Mouse (Mus musculus) heart, embryonic 11.5 days (tissue): Measurements from ENCODE around the gene Rasa3. TPM values are rescaled to one million over a fixed set of nuclear protein-coding genes. Genes with fewer than 3 reads are reported as not detected.
A peak's percentile ranks its signal among the peaks of the same experiment; 100 is the strongest.

Source experiments
- ATAC-seq: fragments of 200-750 bp; cut with Nextera tagmentation; replicated peaks from 2 replicates; pipeline ENCODE4 v1.8.0; 2017; ENCODE audit warnings: moderate library complexity; ENCODE audit not compliant: insufficient number of reproducible peaks, low FRiP score, low TSS enrichment
- H3K27ac ChIP-seq: fragments of 300-500 bp; sonication (generic); 2 replicates; pipeline ENCODE4 v1.5.1; 2014; ENCODE audit warnings: mild to moderate bottlenecking, low read depth, low read length
- H3K27me3 ChIP-seq: fragments of 300-500 bp; sonication (generic); 2 replicates; pipeline ENCODE4 v1.6.1; 2014; ENCODE audit warnings: mild to moderate bottlenecking, low read length, mixed read lengths; ENCODE audit not compliant: control insufficient read depth, insufficient read depth
- H3K36me3 ChIP-seq: fragments of 300-500 bp; sonication (generic); 2 replicates; pipeline ENCODE4 v1.6.1; 2014; ENCODE audit warnings: mild to moderate bottlenecking, low read length, moderate library complexity, mixed read lengths; ENCODE audit not compliant: control insufficient read depth, insufficient read depth
- H3K4me1 ChIP-seq: fragments of 300-500 bp; sonication (generic); 2 replicates; pipeline ENCODE4 v1.6.1; 2014; ENCODE audit warnings: low read length; ENCODE audit not compliant: control insufficient read depth, insufficient read depth
- H3K4me2 ChIP-seq: fragments of 300-500 bp; sonication (generic); 2 replicates; pipeline ENCODE4 v1.6.1; 2014; ENCODE audit warnings: mild to moderate bottlenecking, moderate library complexity
- H3K4me3 ChIP-seq: fragments of 300-500 bp; sonication (generic); 2 replicates; pipeline ENCODE4 v1.5.1; 2014; ENCODE audit warnings: low read depth, low read length
- H3K9ac ChIP-seq: fragments of 300-500 bp; sonication (generic); 2 replicates; pipeline ENCODE4 v1.6.1; 2014; ENCODE audit warnings: mild to moderate bottlenecking, low read depth, low read length, moderate library complexity
- H3K9me3 ChIP-seq: fragments of 300-500 bp; sonication (generic); replicated peaks from 2 replicates; pipeline ENCODE4 v1.6.1; 2016; ENCODE audit warnings: low read length; ENCODE audit not compliant: control insufficient read depth
- WGBS: fragments of 180-500 bp; shearing (Covaris S2); extraction: QIAGEN DNeasy Blood & Tissue Kit; methylation state at CpG from one replicate; pipeline ENCODE4 v1.1.7; 2014; ENCODE audit not compliant: insufficient replicate concordance; 5-methylcytosine and 5-hydroxymethylcytosine counted together
- polyA plus RNA-seq: library from polyadenylated mRNA; unstranded; fragments of >200 nt; fragmentation: Nextera tagmentation; extraction: Ambion mirVana; gene quantifications from 2 replicates; pipeline ENCODE4 v1.2.1, GENCODE M21; 2014

The Rasa3 gene
- polyA plus RNA-seq = 26.3 and 36.3 TPM in 2 replicates

DNA sequence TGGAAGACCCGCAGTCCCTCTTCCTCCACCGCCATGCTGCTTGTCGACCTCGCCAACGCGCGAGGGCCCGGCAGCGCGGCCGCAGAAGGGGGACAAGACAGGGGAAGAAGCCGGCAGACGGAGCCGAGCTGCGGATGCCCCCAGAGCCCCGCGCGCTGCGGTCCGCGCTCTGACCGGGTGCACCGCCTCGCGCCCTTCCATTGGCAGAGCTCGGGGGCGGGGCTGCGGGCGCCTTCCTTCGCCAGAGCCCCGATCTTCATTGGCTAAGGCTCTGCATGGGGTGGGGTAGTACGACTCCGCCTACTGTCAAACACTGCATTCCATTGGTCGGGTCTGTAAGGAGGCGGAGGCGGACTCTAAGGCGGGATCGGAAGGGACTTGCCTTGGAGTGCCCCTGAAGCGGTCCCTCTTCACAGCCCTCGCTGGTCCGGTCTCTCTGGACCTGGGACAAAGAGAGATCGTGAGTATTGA is at the start of gene Rasa3:
Rasa3 (minus strand) TSS at position 191 of the 471 bp plus-strand sequence.
- Histone ChIP-seq H3K9me3 (no peaks in the 10 kb centered on the region), H3K9ac (peak within 1 kb of the TSS; percentile 78), H3K36me3 (no peaks in the 10 kb centered on the region), H3K4me3 (peak within 1 kb of the TSS; percentile 72), H3K27ac (peak within 1 kb of the TSS; percentile 77), H3K4me1 (peaks cover 33% of the 10 kb centered on the region), H3K4me2 (peak within 1 kb of the TSS; percentile 77), H3K27me3 (peaks cover 4% of the 10 kb centered on the region; the same call in 1 of the 2 replicates)
- ATAC-seq = peak; percentile 98
- WGBS = 0% methylated on average over 30 of the region's 42 CpGs

DNA sequence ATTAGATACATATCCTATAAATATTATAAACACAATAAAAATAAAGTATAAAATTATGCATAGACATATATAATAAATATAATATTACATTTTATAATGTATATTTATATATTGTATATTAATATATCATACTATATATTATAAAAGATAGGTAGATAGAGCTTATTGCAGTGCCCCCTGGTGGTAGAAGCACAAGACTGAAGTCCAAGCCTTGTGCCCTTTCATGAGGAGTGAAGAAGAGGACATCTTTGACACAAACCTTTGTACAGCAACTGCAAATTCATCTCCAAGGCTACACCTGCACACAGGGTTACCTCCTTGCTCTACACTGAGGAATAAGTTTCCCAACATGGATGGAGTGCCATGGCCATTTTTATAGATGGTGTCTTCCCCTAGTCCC is 48.3 kb upstream of the Rasa3 start:
- Histone ChIP-seq H3K4me3 (no peak overlapping the region), H3K27me3 (no peaks in the 10 kb centered on the region), H3K4me2 (no peak overlapping the region), H3K36me3 (no peaks in the 10 kb centered on the region), H3K9ac (no peak overlapping the region), H3K9me3 (no peaks in the 10 kb centered on the region), H3K4me1 (no peaks in the 10 kb centered on the region), H3K27ac (no peak overlapping the region)
- ATAC-seq = no peak

- Histone ChIP-seq H3K27ac (no peak overlapping the region), H3K36me3 (no peaks in the 10 kb centered on the region), H3K4me2 (no peak overlapping the region), H3K4me3 (no peak overlapping the region), H3K9ac (no peak overlapping the region), H3K27me3 (no peaks in the 10 kb centered on the region), H3K9me3 (no peaks in the 10 kb centered on the region), H3K4me1 (no peaks in the 10 kb centered on the region)
- ATAC-seq = no peak
- 92% methylated on average over 8 of the region's 8 CpGs for WGBS
Observed at GRCm38 (mm10) chr8:13718980-13719379, 41.6 kb upstream of the Rasa3 start.

DNA sequence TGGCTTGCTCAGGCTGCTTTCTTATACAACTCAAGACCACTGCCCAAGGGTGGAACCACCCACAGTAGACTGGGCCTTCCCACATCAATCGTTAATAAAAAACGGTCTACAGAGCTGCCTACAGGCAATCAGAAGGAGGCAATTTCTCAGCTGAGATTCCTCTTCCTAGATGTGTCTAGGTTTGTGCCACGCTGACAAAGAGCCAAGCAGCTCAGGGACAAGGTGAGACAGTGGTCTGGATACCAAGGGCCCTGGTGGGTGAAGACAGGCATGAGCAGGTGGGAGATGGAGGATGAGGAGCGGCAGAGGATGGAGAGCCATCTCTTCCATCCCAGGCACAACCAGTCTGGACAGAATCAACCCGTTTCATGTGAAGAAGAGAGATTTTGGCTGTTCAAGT is 31.1 kb upstream of the Rasa3 start:
- Histone ChIP-seq H3K9me3 (no peaks in the 10 kb centered on the region), H3K4me3 (no peak overlapping the region), H3K4me2 (no peak overlapping the region), H3K9ac (no peak overlapping the region), H3K27me3 (no peaks in the 10 kb centered on the region), H3K27ac (no peak overlapping the region), H3K36me3 (no peaks in the 10 kb centered on the region), H3K4me1 (0 out of 2 replicates have a peak, but pooled peaks cover 4% of the 10 kb centered on the region)
- ATAC-seq = no peak
- WGBS = 79% methylated on average over 5 of the region's 5 CpGs

DNA sequence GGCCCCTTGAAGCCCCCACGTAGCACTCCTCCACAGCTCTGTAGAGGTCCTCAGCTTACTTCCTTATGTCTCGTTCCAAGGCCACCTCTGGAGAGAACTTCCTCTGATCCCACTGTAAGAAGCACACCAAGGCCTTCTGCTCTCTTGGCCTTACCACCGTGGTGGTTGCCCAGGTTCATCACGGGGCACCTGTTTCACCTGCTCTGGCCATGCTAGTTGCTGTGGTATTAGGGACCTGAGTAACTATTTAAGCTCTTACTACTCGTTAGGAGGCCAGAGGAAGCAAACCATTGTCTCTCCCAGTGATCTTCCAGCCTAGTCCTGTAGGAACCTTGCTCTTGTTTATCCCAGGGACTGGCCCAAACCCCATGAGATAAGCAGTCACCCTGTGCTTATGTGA is 29.5 kb upstream of the Rasa3 start:
- H3K27ac ChIP-seq = no peak overlapping the region
- H3K9me3 ChIP-seq = no peaks in the 10 kb centered on the region
- H3K4me3 ChIP-seq = no peak overlapping the region
- H3K4me1 ChIP-seq = peaks cover 8% of the 10 kb centered on the region; the same call in 1 of the 2 replicates
- 80% methylated on average over 5 of the region's 5 CpGs for WGBS
- H3K36me3 ChIP-seq = no peaks in the 10 kb centered on the region
- ATAC-seq = no peak
- H3K9ac ChIP-seq = no peak overlapping the region
- no peaks in the 10 kb centered on the region for H3K27me3 ChIP-seq
- H3K4me2 ChIP-seq = no peak overlapping the region

DNA sequence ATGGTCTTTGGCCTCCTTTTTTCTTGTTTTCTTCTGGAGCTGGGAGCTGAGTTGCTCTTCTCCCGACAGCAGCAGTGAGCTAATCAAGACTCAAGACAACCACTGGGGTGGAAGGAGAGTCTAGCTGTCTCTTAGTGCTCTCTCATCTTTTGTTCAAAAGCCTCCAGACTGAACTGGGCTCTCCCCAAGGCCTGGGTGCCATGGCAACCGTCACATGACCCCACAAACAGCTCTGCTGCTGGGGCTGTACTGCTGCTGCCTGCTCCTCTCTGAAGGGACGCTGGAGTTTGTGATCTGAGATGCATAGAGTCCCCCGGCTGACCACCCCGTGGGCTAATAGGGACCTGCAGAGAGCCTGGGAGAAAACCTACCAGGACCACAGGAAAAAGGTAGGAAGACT is 28.3 kb upstream of the Rasa3 start, which contains the start of gene Cfap97d2:
Cfap97d2 (plus strand) TSS at position 222 of the 400 bp plus-strand sequence.
- peaks cover 8% of the 10 kb centered on the region; the same call in 1 of the 2 replicates for H3K4me1 ChIP-seq
- H3K4me3 ChIP-seq = no peak within 1 kb of the TSS
- no peaks in the 10 kb centered on the region for H3K36me3 ChIP-seq
- H3K9me3 ChIP-seq = no peaks in the 10 kb centered on the region
- WGBS = 15% methylated on average over 5 of the region's 5 CpGs
- no peaks in the 10 kb centered on the region for H3K27me3 ChIP-seq
- H3K9ac ChIP-seq = no peak within 1 kb of the TSS
- ATAC-seq = no peak
- no peak within 1 kb of the TSS for H3K4me2 ChIP-seq
- no peak within 1 kb of the TSS for H3K27ac ChIP-seq

DNA sequence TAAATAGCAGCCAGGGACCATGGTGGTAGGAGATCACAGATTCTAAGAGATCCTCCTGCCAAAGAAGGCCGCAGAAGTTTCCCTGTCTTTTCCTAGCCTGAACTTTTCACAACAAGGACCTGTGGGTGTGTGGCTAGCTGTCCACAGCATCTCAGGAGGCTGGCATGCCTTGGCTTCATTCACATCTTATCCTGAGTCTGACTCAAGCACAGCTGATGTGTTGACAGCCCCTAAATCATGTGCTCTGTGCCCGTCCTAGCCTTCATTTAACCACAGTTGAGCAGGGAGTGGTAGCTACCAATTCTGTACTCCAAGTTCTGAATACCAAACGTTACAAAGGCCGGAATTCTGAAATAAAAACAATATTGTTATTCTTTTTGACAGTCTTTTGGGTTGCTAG is 26.9 kb upstream of the Rasa3 start:
- whole genome bisulfite sequencing = 55% methylated on average over 4 of the region's 4 CpGs
- ATAC-seq = no peak

DNA sequence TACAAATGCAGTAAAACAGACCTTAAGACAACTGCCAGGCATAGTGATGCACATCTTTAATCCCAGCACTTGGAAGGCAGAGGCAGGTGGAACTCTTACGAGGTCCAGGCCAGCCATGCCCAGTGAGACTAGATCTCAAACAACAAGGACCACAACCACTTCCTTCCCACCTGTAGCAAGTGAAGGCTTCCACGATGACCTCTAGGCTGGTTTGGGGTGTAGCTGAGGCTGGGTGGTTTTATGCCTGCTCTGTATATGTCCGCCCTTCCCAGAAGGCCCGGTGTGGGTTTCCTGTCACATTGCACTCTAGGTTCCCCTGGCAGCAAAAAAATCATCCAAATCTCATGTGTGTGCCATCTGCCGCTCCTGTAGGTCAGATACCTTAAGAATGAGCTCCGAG is 26.4 kb upstream of the Rasa3 start:
- WGBS = 84% methylated on average over 6 of the region's 6 CpGs
- Histone ChIP-seq H3K27me3 (no peaks in the 10 kb centered on the region), H3K4me2 (no peak overlapping the region), H3K9me3 (no peaks in the 10 kb centered on the region), H3K36me3 (no peaks in the 10 kb centered on the region), H3K4me3 (no peak overlapping the region), H3K4me1 (peaks cover 13% of the 10 kb centered on the region), H3K9ac (no peak overlapping the region), H3K27ac (no peak overlapping the region)
- no peak for ATAC-seq

More for the DNA sequence above, 26.9 kb upstream of the Rasa3 start:
- peaks cover 13% of the 10 kb centered on the region for H3K4me1 ChIP-seq
- no peak overlapping the region for H3K9ac ChIP-seq
- H3K27me3 ChIP-seq = no peaks in the 10 kb centered on the region
- no peak overlapping the region for H3K4me3 ChIP-seq
- H3K9me3 ChIP-seq = no peaks in the 10 kb centered on the region
- H3K27ac ChIP-seq = no peak overlapping the region
- no peak overlapping the region for H3K4me2 ChIP-seq
- no peaks in the 10 kb centered on the region for H3K36me3 ChIP-seq

GRCm38 (mm10) chr8:13702755-13703154 is 25.4 kb upstream of the Rasa3 start:
- H3K4me2 ChIP-seq = no peak overlapping the region
- WGBS = 55% methylated on average over 4 of the region's 4 CpGs
- no peaks in the 10 kb centered on the region for H3K36me3 ChIP-seq
- H3K4me3 ChIP-seq = no peak overlapping the region
- H3K4me1 ChIP-seq = peaks cover 13% of the 10 kb centered on the region
- no peaks in the 10 kb centered on the region for H3K9me3 ChIP-seq
- H3K9ac ChIP-seq = no peak overlapping the region
- ATAC-seq = no peak
- no peaks in the 10 kb centered on the region for H3K27me3 ChIP-seq
- no peak overlapping the region for H3K27ac ChIP-seq
